Mouse (Mus musculus): ENCODE data around the gene Scarb2. TPM values are rescaled to one million over a fixed set of nuclear protein-coding genes. Genes with fewer than 3 reads are reported as not detected.

The Scarb2 gene
- total and polyA plus RNA-seq, 2 experiments: 28.5 to 112 TPM

GRCm38 (mm10) chr5:92446736-92447135 lies 59.9 kb downstream of the Scarb2 start:
- whole genome bisulfite sequencing: 97% methylated on average over 5 of the region's 5 CpGs
- peaks cover 8% of the 10 kb centered on the region for H3K4me1 ChIP-seq (ENCODE audit: control insufficient read depth, insufficient read depth, low read length)
- H3K4me3 ChIP-seq (ENCODE audit: insufficient read depth, low read depth, low read length): no peak overlapping the region
- peaks cover 72% of the 10 kb centered on the region for H3K36me3 ChIP-seq (ENCODE audit: control insufficient read depth, insufficient read depth, low read length)
- H3K27ac ChIP-seq (replicated peaks; ENCODE audit: insufficient read depth, low read depth, low read length): no peak overlapping the region
- H3K79me2 ChIP-seq (ENCODE audit: control insufficient read depth, insufficient read depth, low read length): no peaks in the 10 kb centered on the region
- H3K9ac ChIP-seq (ENCODE audit: low read depth, low read length): no peak overlapping the region
- no peak for DNase-seq (ENCODE audit: extremely low read depth, low read depth, low spot score)
- no peak for TF ChIP-seq POLR2A (IDR thresholded peaks at IDR 0.05; ENCODE audit: extremely low read depth, insufficient read depth, low read length)
- no peak for TF ChIP-seq CTCF (IDR thresholded peaks at IDR 0.05; ENCODE audit: low read depth, low read length)
- no peaks in the 10 kb centered on the region for H3K27me3 ChIP-seq (ENCODE audit: control insufficient read depth, insufficient read depth, low read length)

- Histone ChIP-seq H3K9ac (ENCODE audit: low read depth, low read length) (no peak overlapping the region), H3K4me1 (ENCODE audit: control insufficient read depth, insufficient read depth, low read length) (peaks cover 10% of the 10 kb centered on the region), H3K27ac (replicated peaks; ENCODE audit: insufficient read depth, low read depth, low read length) (no peak overlapping the region), H3K27me3 (ENCODE audit: control insufficient read depth, insufficient read depth, low read length) (no peaks in the 10 kb centered on the region), H3K79me2 (ENCODE audit: control insufficient read depth, insufficient read depth, low read length) (no peaks in the 10 kb centered on the region), H3K36me3 (ENCODE audit: control insufficient read depth, insufficient read depth, low read length) (peaks cover 63% of the 10 kb centered on the region), H3K4me3 (ENCODE audit: insufficient read depth, low read depth, low read length) (no peak overlapping the region)
- 72% methylated on average over 2 of the region's 2 CpGs for WGBS
- TF ChIP-seq POLR2A (IDR thresholded peaks at IDR 0.05; ENCODE audit: extremely low read depth, insufficient read depth, low read length): no peak
- TF ChIP-seq CTCF (IDR thresholded peaks at IDR 0.05; ENCODE audit: low read depth, low read length): no peak
- DNase-seq (ENCODE audit: extremely low read depth, low read depth, low spot score): no peak
Observed at GRCm38 (mm10) chr5:92445016-92445415, 61.6 kb downstream of the Scarb2 start.

- H3K9ac ChIP-seq (ENCODE audit: low read depth, low read length): peak overlapping the region; percentile 12; the same call in 1 of the 2 replicates
- TF ChIP-seq POLR2A (IDR thresholded peaks at IDR 0.05; ENCODE audit: extremely low read depth, insufficient read depth, low read length) (no peak), CTCF (IDR thresholded peaks at IDR 0.05; ENCODE audit: low read depth, low read length) (no peak)
- H3K27me3 ChIP-seq (ENCODE audit: control insufficient read depth, insufficient read depth, low read length): no peaks in the 10 kb centered on the region
- 12% methylated on average over 7 of the region's 7 CpGs for WGBS
- peaks cover 10% of the 10 kb centered on the region for H3K4me1 ChIP-seq (ENCODE audit: control insufficient read depth, insufficient read depth, low read length)
- no peaks in the 10 kb centered on the region for H3K79me2 ChIP-seq (ENCODE audit: control insufficient read depth, insufficient read depth, low read length)
- H3K4me3 ChIP-seq (ENCODE audit: insufficient read depth, low read depth, low read length): no peak overlapping the region
- peak overlapping the region; percentile 86 for H3K27ac ChIP-seq (replicated peaks; ENCODE audit: insufficient read depth, low read depth, low read length)
- peak; percentile 83 for DNase-seq (ENCODE audit: extremely low read depth, low read depth, low spot score)
- H3K36me3 ChIP-seq (ENCODE audit: control insufficient read depth, insufficient read depth, low read length): peaks cover 43% of the 10 kb centered on the region
Observed at GRCm38 (mm10) chr5:92442914-92443313, 63.7 kb downstream of the Scarb2 start.

DNA sequence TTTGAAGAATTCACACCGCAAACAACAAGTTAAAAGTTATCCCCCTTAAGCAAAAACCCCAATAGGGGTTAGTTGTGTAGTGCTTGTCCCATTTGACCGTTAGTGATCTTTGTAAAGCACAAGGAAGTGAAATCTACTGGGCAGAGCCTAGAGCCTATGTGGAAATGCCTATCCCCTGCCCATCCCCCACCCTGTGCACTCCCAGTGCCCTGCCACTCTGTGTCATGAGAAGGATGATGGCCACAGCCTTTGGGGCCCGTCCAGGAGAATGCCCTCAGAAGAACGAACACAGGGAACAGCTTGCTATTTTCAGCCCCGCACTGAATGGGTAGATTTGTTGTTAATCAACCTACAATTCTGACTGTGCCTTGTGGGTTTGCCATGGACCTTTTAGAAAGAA lies 65.1 kb downstream of the Scarb2 start:
- peak; percentile 83 for DNase-seq (ENCODE audit: extremely low read depth, low read depth, low spot score)
- no peak for TF ChIP-seq CTCF (IDR thresholded peaks at IDR 0.05; ENCODE audit: low read depth, low read length)
- TF ChIP-seq POLR2A (IDR thresholded peaks at IDR 0.05; ENCODE audit: extremely low read depth, insufficient read depth, low read length): no peak
- Histone ChIP-seq H3K27me3 (ENCODE audit: control insufficient read depth, insufficient read depth, low read length) (no peaks in the 10 kb centered on the region), H3K79me2 (ENCODE audit: control insufficient read depth, insufficient read depth, low read length) (no peaks in the 10 kb centered on the region), H3K4me3 (ENCODE audit: insufficient read depth, low read depth, low read length) (no peak overlapping the region), H3K36me3 (ENCODE audit: control insufficient read depth, insufficient read depth, low read length) (peaks cover 30% of the 10 kb centered on the region), H3K9ac (ENCODE audit: low read depth, low read length) (no peak overlapping the region), H3K4me1 (ENCODE audit: control insufficient read depth, insufficient read depth, low read length) (peaks cover 10% of the 10 kb centered on the region), H3K27ac (replicated peaks; ENCODE audit: insufficient read depth, low read depth, low read length) (peak overlapping the region; percentile 68)
- WGBS: 32% methylated on average over 5 of the region's 5 CpGs

GRCm38 (mm10) chr5:92438540-92438939 lies 68.1 kb downstream of the Scarb2 start:
- Histone ChIP-seq H3K27ac (replicated peaks; ENCODE audit: insufficient read depth, low read depth, low read length) (no peak overlapping the region), H3K79me2 (ENCODE audit: control insufficient read depth, insufficient read depth, low read length) (peaks cover 5% of the 10 kb centered on the region; the same call in 1 of the 2 replicates), H3K27me3 (ENCODE audit: control insufficient read depth, insufficient read depth, low read length) (no peaks in the 10 kb centered on the region), H3K36me3 (ENCODE audit: control insufficient read depth, insufficient read depth, low read length) (peaks cover 6% of the 10 kb centered on the region; the same call in 1 of the 2 replicates), H3K4me3 (ENCODE audit: insufficient read depth, low read depth, low read length) (no peak overlapping the region), H3K4me1 (ENCODE audit: control insufficient read depth, insufficient read depth, low read length) (peaks cover 9% of the 10 kb centered on the region), H3K9ac (ENCODE audit: low read depth, low read length) (no peak overlapping the region)
- 75% methylated on average over 8 of the region's 8 CpGs for WGBS
- TF ChIP-seq POLR2A (IDR thresholded peaks at IDR 0.05; ENCODE audit: extremely low read depth, insufficient read depth, low read length) (no peak), CTCF (IDR thresholded peaks at IDR 0.05; ENCODE audit: low read depth, low read length) (no peak)
- DNase-seq (ENCODE audit: extremely low read depth, low read depth, low spot score): no peak

DNA sequence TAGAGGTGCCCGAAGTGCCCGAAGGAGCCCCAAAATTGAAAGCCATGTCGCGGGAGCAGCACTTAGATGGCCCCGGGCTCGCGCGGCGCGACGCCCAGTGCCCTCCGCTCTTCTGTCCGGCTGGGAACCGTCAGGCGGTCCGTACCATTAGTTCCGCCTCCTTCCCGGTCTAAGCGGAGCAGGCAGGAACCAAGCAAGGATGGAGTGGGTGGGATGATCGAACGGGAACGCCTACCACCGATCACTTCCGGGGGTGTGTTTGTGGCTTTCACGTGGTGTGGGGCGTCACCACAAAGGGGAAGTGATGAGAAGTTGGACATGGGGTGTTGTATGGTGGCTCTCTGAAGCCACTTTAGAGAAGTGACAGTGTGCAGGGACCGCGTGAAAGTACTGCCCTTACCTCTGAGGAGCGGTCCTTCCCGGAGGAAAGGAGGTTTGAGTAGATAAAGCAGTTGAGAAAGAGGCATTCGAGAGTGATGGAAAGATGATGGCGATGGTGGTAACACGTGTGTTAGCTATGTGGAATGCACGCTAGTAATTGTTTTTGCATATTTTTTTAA lies 71.5 kb downstream of the Scarb2 start, which contains the start of gene Nup54:
Gene Nup54 (minus strand): TSS at position 195 of the 560 bp plus-strand sequence.
- DNase-seq (ENCODE audit: extremely low read depth, low read depth, low spot score): peak; percentile 96
- H3K27me3 ChIP-seq (ENCODE audit: control insufficient read depth, insufficient read depth, low read length): no peaks in the 10 kb centered on the region
- WGBS: under 1% methylated on average over 34 of the region's 34 CpGs

More for the DNA sequence above, 71.5 kb downstream of the Scarb2 start, which contains the start of gene Nup54:
- peak within 1 kb of the TSS; percentile 71 for H3K4me3 ChIP-seq (ENCODE audit: insufficient read depth, low read depth, low read length)
- H3K36me3 ChIP-seq (ENCODE audit: control insufficient read depth, insufficient read depth, low read length): peaks cover 4% of the 10 kb centered on the region; the same call in 1 of the 2 replicates
- H3K4me1 ChIP-seq (ENCODE audit: control insufficient read depth, insufficient read depth, low read length): peaks cover 4% of the 10 kb centered on the region; the same call in 1 of the 2 replicates
- peak within 1 kb of the TSS; percentile 72 for H3K9ac ChIP-seq (ENCODE audit: low read depth, low read length)
- peak within 1 kb of the TSS; percentile 77 for H3K27ac ChIP-seq (replicated peaks; ENCODE audit: insufficient read depth, low read depth, low read length)
- TF ChIP-seq CTCF (IDR thresholded peaks at IDR 0.05; ENCODE audit: low read depth, low read length) (no peak), POLR2A (IDR thresholded peaks at IDR 0.05; ENCODE audit: extremely low read depth, insufficient read depth, low read length) (peak; percentile 58; the same call in 1 of the 2 replicates)
- H3K79me2 ChIP-seq (ENCODE audit: control insufficient read depth, insufficient read depth, low read length): peaks cover 9% of the 10 kb centered on the region; the same call in 1 of the 2 replicates
